Mouse (Mus musculus): ENCODE data around the gene Tango6.
"Not testable (repeated sequence)": the region's sequence is repeated elsewhere in the genome, so short reads cannot be mapped to it uniquely, and the experiment has no call there.

DNA sequence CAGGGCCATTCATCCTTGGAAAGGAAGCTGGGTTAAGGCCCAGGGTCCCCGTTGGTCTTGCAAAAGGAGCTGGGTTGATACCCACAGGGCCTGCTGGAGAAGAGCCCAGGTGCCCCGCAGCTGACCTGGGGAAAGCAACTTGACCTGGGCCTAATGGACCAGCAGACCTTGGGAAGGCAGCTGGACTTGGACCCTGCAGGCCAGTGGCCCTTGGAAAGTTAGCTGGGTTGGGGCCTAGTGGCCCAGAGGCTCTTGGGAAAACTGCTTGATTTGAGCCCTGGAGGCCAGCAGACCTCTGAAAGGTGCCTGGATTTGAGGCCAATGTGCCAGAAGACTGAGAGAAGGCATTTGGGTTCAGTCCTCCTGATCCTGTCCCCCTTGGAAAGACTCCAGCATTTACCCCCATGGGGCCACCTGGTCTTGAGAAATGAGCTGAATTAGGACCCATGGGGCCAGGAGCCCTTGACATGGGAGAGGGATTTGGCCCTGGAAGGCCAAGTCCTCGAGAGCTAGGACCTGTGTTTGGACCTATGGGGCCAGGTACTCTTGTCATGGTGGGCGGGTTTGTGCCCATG, 202.0 kb downstream of the Tango6 start:
- TF ChIP-seq CTCF (IDR thresholded peaks at IDR 0.05; ENCODE audit: control insufficient read depth, insufficient read depth, insufficient read length); MAX (IDR thresholded peaks at IDR 0.05); USF1 (IDR thresholded peaks at IDR 0.05; ENCODE audit: low read depth): not testable (repeated sequence)

All from C2C12 (cell line).